Mouse (Mus musculus): ENCODE data around the gene Cog1.

DNA sequence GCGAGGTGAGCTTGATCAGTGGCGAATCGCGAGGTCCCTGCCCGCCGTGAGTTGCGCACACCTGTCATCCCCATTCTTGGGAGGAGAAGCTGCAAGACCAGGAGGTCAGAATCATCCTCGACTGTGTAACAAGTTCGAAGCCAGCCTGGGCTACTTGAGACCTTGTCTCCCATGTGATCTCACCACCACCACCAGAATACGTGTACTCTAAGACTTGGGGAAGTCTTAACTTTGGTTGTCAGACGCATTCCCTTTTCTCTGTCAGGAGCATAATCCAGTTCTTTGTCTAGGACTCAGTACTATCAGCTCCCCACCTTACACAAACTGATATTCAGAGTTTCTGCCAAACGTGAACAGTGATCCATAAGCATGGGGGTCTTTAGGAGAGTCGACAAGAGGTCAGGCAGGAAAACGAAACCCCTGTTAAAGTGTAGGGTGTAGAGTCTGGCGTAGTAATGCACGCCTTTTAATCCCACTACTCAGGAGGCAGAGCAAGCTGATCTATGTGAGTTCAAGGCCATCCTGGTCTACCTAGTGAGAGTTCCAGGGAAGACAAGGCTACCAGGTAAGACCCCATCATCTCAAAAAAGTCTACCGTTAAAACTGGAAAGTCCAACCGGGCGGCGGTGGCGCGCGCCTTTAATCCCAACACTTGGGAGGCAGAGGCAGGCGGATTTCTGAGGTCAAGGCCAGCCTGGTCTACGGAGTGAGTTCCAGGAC is 35.9 kb downstream of the Cog1 start:
- TF ChIP-seq CHD2 (IDR thresholded peaks at IDR 0.05; ENCODE audit: low read depth, low read length) (no peak), HCFC1 (IDR thresholded peaks at IDR 0.05; ENCODE audit: borderline replicate concordance, insufficient read depth, low read length) (no peak)
